28 mouse cellular contexts compared by ENCODE assay signal in genomic region chr1:83831900-83832535, GRCm38 (mm10).
DNase-seq lines count a peak whose midpoint lies in the region; ATAC-seq lines count a peak whose summit lies in the region.
"Had no signal": no experiment of that assay in that cellular context is flagged by ENCODE, and none has a peak within 500 bp of the region (broad histone marks: within the 10 kb centered on the region; RNA-seq: fewer than 3 reads in every experiment).

No protein-coding gene starts in this region.

- no peaks in the 10 kb centered on the region for H3K9me3 ChIP-seq in hindbrain, embryonic 14.5 days (ENCODE audit: control insufficient read depth, low read length)
- H3K9me3 ChIP-seq in neural tube, embryonic 15.5 days (replicated peaks): no peaks in the 10 kb centered on the region
- H3K9me3 ChIP-seq: embryonic facial prominence, embryonic 15.5 days; intestine, embryonic 15.5 days; kidney, embryonic 15.5 days; liver, embryonic 13.5 days; neural tube, embryonic 12.5 days; stomach, embryonic 15.5 days had no signal

- intact Hi-C loops in heart, postnatal 36 days (cut with DNase I): no loop called here
- intact Hi-C loops in left cerebral cortex, postnatal 4 days (cut with DNase I): no loop called here
- intact Hi-C loops in left cerebral cortex, postnatal 10 days (cut with DNase I): no loop called here

- WGBS in hindbrain, embryonic 14.5 days: 43% methylated on average over 3 of the region's 3 CpGs
- WGBS in neural tube, embryonic 15.5 days: 28% methylated on average over 3 of the region's 3 CpGs

- no peak overlapping the region for H3K9ac ChIP-seq in hindbrain, embryonic 14.5 days
- no peak overlapping the region for H3K9ac ChIP-seq in neural tube, embryonic 15.5 days (replicated peaks)
- H3K9ac ChIP-seq: embryonic facial prominence, embryonic 15.5 days; intestine, embryonic 15.5 days; kidney, embryonic 15.5 days; liver, embryonic 13.5 days; neural tube, embryonic 12.5 days; stomach, embryonic 15.5 days had no signal

- H3K36me3 ChIP-seq in hindbrain, embryonic 14.5 days (replicated peaks; ENCODE audit: control insufficient read depth, insufficient read depth): no peaks in the 10 kb centered on the region
- no peaks in the 10 kb centered on the region for H3K36me3 ChIP-seq in neural tube, embryonic 15.5 days
- H3K36me3 ChIP-seq: embryonic facial prominence, embryonic 15.5 days; G1E; intestine, embryonic 15.5 days; kidney, embryonic 15.5 days; liver, embryonic 13.5 days; neural tube, embryonic 12.5 days; stomach, embryonic 15.5 days had no signal

- H3K4me3 ChIP-seq in hindbrain, embryonic 14.5 days (replicated peaks; ENCODE audit: low read length): no peak overlapping the region
- no peak overlapping the region for H3K4me3 ChIP-seq in neural tube, embryonic 15.5 days (replicated peaks)
- H3K4me3 ChIP-seq: embryonic facial prominence, embryonic 15.5 days; heart, adult 2 months; intestine, embryonic 15.5 days; kidney, embryonic 15.5 days; layer of hippocampus, adult 2 months; liver, embryonic 13.5 days; neural tube, embryonic 12.5 days; stomach, embryonic 15.5 days had no signal

- H3K4me2 ChIP-seq in hindbrain, embryonic 14.5 days (replicated peaks): no peak overlapping the region
- no peak overlapping the region for H3K4me2 ChIP-seq in neural tube, embryonic 15.5 days
- H3K4me2 ChIP-seq: embryonic facial prominence, embryonic 15.5 days; intestine, embryonic 15.5 days; kidney, embryonic 15.5 days; liver, embryonic 13.5 days; midbrain, embryonic 11.5 days; neural tube, embryonic 12.5 days; stomach, embryonic 15.5 days had no signal

- 0 out of 2 replicates have a peak, but pooled peaks cover 11% of the 10 kb centered on the region for H3K4me1 ChIP-seq in hindbrain, embryonic 14.5 days (replicated peaks; ENCODE audit: control insufficient read depth, insufficient read depth, low read length)
- no peaks in the 10 kb centered on the region for H3K4me1 ChIP-seq in neural tube, embryonic 15.5 days
- H3K4me1 ChIP-seq: embryonic facial prominence, embryonic 15.5 days; intestine, embryonic 15.5 days; liver, embryonic 13.5 days; neural tube, embryonic 12.5 days; stomach, embryonic 15.5 days had no signal

- peak overlapping the region; percentile 51; the same call in 1 of the 2 replicates for H3K27ac ChIP-seq in hindbrain, embryonic 14.5 days
- 0 out of 2 replicates have a peak overlapping the region, but pooled peaks have one; percentile 41 for H3K27ac ChIP-seq in neural tube, embryonic 15.5 days (replicated peaks)
- H3K27ac ChIP-seq: embryonic facial prominence, embryonic 15.5 days; heart, adult 2 months; intestine, embryonic 15.5 days; kidney, embryonic 15.5 days; layer of hippocampus, adult 2 months; liver, embryonic 13.5 days; neural tube, embryonic 12.5 days; stomach, embryonic 15.5 days had no signal

- peak; percentile 6 for DNase-seq in heart, adult 8-10 months (ENCODE audit: low spot score)
- DNase-seq in heart, postnatal 36 days: no peak
- DNase-seq in left cerebral cortex, postnatal 4 days: peak; percentile 20
- DNase-seq in left cerebral cortex, postnatal 10 days (ENCODE audit: extremely low spot score in 1 of 2, low spot score in 2 of 2): no peak
- no peak for DNase-seq in hindbrain, embryonic 14.5 days (ENCODE audit: low spot score)
- no peak for DNase-seq in adrenal gland, postnatal 14 days
- DNase-seq: adrenal gland, adult 2 months; B cell, adult 2 months; cerebellum, adult 2 months; gastrocnemius, postnatal 14 days; heart, adult 2 months; heart, postnatal 4 days; liver, embryonic 13.5 days; lung, adult 2 months; lung, postnatal 14 days; thymus, postnatal 25 days had no signal

- H3K27me3 ChIP-seq in hindbrain, embryonic 14.5 days (ENCODE audit: control insufficient read depth, insufficient read depth, low read length): no peaks in the 10 kb centered on the region
- no peaks in the 10 kb centered on the region for H3K27me3 ChIP-seq in neural tube, embryonic 15.5 days (replicated peaks)
- H3K27me3 ChIP-seq: CH12.LX; embryonic facial prominence, embryonic 15.5 days; intestine, embryonic 15.5 days; kidney, embryonic 15.5 days; liver, embryonic 13.5 days; neural tube, embryonic 12.5 days; stomach, embryonic 15.5 days had no signal

- no peak; the same call in 1 of the 2 replicates for ATAC-seq in hindbrain, embryonic 14.5 days (ENCODE audit: low FRiP score)
- peak; percentile 41; the same call in 1 of the 2 replicates for ATAC-seq in neural tube, embryonic 15.5 days (ENCODE audit: low FRiP score)
- ATAC-seq: forebrain, embryonic 16.5 days; intestine, embryonic 15.5 days; Patski had no signal

Comparison
In these comparisons a context has a peak if more than half of its experiments do, and no peak if none do; other contexts are left out.
1. DNase-seq: peak in heart, adult 8-10 months (single experiment) and left cerebral cortex, postnatal 4 days (single experiment); none in heart, postnatal 36 days (0 of 2), left cerebral cortex, postnatal 10 days (0 of 2), hindbrain, embryonic 14.5 days (single experiment) and adrenal gland, postnatal 14 days (single experiment).